Mouse (Mus musculus): ENCODE measurements around the gene Ly6g6c.
A peak's percentile ranks its signal among the peaks of the same experiment; 100 is the strongest.

DNA sequence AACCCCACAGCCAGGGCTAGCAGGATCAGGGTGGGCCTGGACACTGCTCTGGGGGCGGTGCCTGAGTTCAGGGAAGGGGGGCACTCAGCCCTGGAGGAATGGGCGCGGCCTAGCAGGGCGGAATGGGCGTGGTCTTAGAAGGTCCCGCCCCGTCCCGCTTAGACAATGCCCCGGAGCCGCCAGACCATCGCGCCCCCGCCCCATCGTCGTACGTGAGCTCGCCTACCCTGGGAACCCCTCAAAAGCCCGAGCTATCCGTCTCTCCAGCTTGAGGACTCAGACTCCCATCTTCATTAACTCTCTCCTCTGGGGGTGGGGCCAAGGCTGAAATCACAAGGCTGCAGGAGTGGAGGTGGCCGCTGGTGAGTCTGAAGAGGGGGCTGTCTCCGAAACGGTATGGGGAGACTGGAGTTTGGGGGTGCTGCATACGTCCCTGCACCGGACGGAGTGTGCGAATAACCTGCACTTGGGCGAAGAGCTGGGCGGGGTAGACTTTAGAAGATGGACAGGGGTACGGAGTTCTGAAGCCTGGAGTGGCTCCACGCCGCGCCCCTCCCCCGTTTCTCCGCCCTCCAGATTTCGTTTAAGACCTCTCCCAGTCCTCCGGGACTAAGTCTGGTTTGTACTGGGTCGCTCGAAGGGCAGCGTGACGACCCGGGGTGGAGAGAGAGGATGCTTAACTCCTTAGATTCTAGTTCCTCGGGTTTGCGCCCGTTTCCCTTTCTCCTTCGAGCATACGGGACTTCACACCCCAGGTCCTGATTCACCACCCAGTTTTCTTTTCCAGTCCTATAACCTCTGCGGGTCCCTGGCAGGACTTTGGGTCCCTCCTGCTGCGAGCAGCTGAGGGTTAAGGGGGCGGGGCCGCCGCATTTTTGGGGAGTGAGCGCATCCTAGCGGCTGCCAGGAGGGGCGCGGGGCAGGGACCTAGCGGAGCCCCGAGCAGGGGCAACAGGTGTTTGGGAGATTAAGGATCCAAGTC, 6.0 kb upstream of the Ly6g6c start, which contains the start of gene Ddah2:
- TF ChIP-seq CTCF (IDR thresholded peaks at IDR 0.05; ENCODE audit: borderline replicate concordance, insufficient read depth, low read depth, low read length), result peak; percentile 46; the same call in 1 of the 2 replicates
- peak; percentile 39; the same call in 1 of the 2 replicates for TF ChIP-seq POLR2A (IDR thresholded peaks at IDR 0.05; ENCODE audit: borderline replicate concordance, insufficient read depth, low read length)
